Mouse (Mus musculus): ENCODE data around the gene Lekr1.

DNA sequence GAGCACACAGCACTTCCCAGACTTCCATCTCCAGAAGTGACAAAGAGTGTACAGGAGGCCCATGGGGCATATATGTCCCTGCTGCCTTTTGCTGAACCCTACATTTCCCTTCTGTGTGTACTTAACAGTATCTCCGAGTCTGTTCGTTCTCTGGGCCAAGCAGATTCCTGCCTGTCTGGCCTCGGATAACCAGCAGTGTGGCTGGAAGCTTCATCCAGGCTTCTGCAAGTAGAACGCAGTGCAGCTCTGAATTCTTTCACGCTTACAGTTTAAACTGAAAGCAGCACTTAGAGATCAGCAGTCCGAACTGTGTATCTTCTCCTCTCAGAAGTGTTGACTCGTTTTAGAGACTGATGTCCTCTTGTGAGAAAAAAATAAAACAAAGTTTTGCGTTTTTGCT lies 7.7 kb downstream of the Lekr1 start:
- TF ChIP-seq GATA1 (IDR thresholded peaks at IDR 0.05; ENCODE audit: low read depth, low read length) (no peak), POLR2A (IDR thresholded peaks at IDR 0.05; ENCODE audit: control insufficient read depth in 1 of 2, insufficient read depth in 1 of 2, low read depth in 1 of 2, low read length in 2 of 2, poor library complexity in 1 of 2) (no peak), BHLHE40 (IDR thresholded peaks at IDR 0.05; ENCODE audit: borderline replicate concordance, low read depth, low read length) (no peak), CTCF (IDR thresholded peaks at IDR 0.05 in 2 of 3, conservative IDR thresholded peaks at IDR 0.05 in 1 of 3; ENCODE audit: control insufficient read depth in 1 of 3, insufficient read depth in 1 of 3, low read depth in 2 of 3, low read length in 3 of 3, poor library complexity in 1 of 3, severe bottlenecking in 1 of 3) (no peak), HCFC1 (IDR thresholded peaks at IDR 0.05; ENCODE audit: low read depth, low read length) (no peak), EP300 (IDR thresholded peaks at IDR 0.05; ENCODE audit: low read depth in 1 of 2, low read length in 2 of 2) (no peak), CHD2 (IDR thresholded peaks at IDR 0.05; ENCODE audit: low read length) (no peak), ZNF384 (IDR thresholded peaks at IDR 0.05; ENCODE audit: low read depth, low read length) (no peak), MAX (IDR thresholded peaks at IDR 0.05; ENCODE audit: low read length) (no peak), POLR2AphosphoS5 (IDR thresholded peaks at IDR 0.05; ENCODE audit: borderline replicate concordance, low read depth, low read length) (no peak), TAL1 (IDR thresholded peaks at IDR 0.05; ENCODE audit: low read length) (no peak), ZKSCAN1 (IDR thresholded peaks at IDR 0.05; ENCODE audit: low read depth, low read length) (no peak), POLR2AphosphoS2 (IDR thresholded peaks at IDR 0.05; ENCODE audit: low read length) (no peak)

All from MEL (cell line).